Mouse (Mus musculus): ENCODE data around the gene A730015C16Rik. TPM values are rescaled to one million over a fixed set of nuclear protein-coding genes. Genes with fewer than 3 reads are reported as not detected.

A730015C16Rik gene
- polyA plus RNA-seq, 1 experiment from 2014 or later: 0.38 TPM

DNA sequence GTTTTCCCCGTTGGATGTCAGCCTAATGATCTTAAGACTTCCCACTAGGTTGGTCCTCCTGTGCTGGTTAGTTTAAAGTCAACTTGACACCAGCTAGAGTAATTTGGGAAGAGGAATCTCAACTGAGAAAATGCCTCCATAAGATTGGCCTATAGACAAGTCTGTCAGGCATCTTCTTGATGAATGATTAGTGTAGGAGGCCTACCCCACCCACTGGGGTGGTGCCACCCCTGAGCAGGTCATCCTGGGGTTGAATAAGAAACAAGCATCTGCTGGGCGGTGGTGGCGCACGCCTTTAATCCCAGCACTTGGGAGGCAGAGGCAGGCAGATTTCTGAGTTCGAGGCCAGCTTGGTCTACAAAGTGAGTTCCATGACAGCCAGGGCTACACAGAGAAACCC is 25.3 kb upstream of the A730015C16Rik start:
- no peak for ATAC-seq (ENCODE audit: low FRiP score, low TSS enrichment)
- no peak for TF ChIP-seq CTCF (IDR thresholded peaks at IDR 0.05; ENCODE audit: low read depth)
- no peak for TF ChIP-seq EP300 (optimal IDR thresholded peaks at IDR 0.05)
- Histone ChIP-seq H3K9me3 (ENCODE audit: control insufficient read depth, low read length) (no peaks in the 10 kb centered on the region), H3K4me2 (replicated peaks; ENCODE audit: low read depth) (no peak overlapping the region), H3K36me3 (ENCODE audit: control insufficient read depth, insufficient read depth, low read length) (no peaks in the 10 kb centered on the region), H3K4me3 (ENCODE audit: low read depth, low read length) (no peak overlapping the region), H3K27ac (replicated peaks) (no peak overlapping the region), H3K4me1 (replicated peaks; ENCODE audit: control insufficient read depth, insufficient read depth) (no peaks in the 10 kb centered on the region), H3K9ac (ENCODE audit: low read length) (no peak overlapping the region), H3K27me3 (ENCODE audit: control insufficient read depth, insufficient read depth, low read length) (no peaks in the 10 kb centered on the region)
- WGBS: 85% methylated on average over 5 of the region's 5 CpGs
- DNase-seq (ENCODE audit: low spot score): no peak

DNA sequence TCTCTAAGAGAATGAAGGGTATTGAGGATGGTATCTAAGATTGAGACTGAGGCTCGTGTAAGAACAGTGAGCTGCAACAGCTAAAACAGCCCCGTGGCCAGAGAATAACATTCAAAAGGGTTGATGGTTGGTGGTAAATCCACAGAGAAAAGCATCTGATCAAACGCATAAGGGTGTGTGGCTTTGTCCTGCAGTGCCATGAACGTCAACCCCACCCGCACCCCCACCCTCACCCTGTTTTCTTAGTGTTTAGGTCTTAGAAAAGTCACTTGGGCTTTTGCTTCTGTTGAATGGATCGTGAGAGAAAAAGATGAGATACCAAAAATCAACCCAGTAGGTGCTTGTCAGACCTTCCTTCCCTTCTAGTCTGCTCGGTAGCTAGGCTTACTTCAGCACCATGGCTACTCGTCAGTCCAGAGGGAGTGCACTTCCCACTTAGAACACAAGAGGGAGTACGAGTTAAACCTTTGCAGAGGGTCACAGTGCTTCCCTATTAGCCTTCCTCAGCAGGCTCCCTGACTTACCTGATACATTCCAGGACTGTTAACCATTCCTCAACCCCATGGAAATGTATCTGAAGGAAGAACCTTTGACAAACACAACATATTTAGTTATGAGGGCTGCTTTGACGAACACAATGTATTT is 21.4 kb upstream of the A730015C16Rik start:
- Histone ChIP-seq H3K9me3 (ENCODE audit: control insufficient read depth, low read length) (no peaks in the 10 kb centered on the region), H3K4me3 (ENCODE audit: low read depth, low read length) (no peak overlapping the region), H3K36me3 (ENCODE audit: control insufficient read depth, insufficient read depth, low read length) (no peaks in the 10 kb centered on the region), H3K9ac (ENCODE audit: low read length) (no peak overlapping the region), H3K27me3 (ENCODE audit: control insufficient read depth, insufficient read depth, low read length) (no peaks in the 10 kb centered on the region), H3K4me1 (replicated peaks; ENCODE audit: control insufficient read depth, insufficient read depth) (no peaks in the 10 kb centered on the region), H3K4me2 (replicated peaks; ENCODE audit: low read depth) (no peak overlapping the region), H3K27ac (replicated peaks) (no peak overlapping the region)
- TF ChIP-seq EP300 (optimal IDR thresholded peaks at IDR 0.05) (no peak), CTCF (IDR thresholded peaks at IDR 0.05; ENCODE audit: low read depth) (peak; percentile 98)
- ATAC-seq (ENCODE audit: low FRiP score, low TSS enrichment) (peak; percentile 88), DNase-seq (ENCODE audit: low spot score) (peak; percentile 84)
- WGBS: 32% methylated on average over 10 of the region's 10 CpGs

DNA sequence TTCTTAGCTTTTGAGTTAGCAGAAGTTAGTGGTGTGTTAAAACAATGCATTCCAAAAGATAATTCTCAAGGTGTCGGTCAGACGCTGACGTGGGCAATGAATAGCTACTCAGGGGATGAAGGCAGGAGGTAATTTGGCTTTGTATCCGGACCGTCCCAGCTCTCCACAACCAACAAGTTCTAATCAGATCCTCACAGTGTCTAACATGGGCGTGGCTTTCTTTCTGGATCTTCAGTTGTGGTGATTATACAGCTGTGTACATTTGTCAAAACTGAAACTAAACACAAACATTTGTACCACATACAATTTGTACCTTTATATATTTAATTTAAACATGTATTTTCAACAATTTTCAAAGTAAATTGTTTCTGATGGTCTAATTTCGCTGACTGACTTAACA is 18.4 kb upstream of the A730015C16Rik start:
- no peak for TF ChIP-seq EP300 (optimal IDR thresholded peaks at IDR 0.05)
- no peak for TF ChIP-seq CTCF (IDR thresholded peaks at IDR 0.05; ENCODE audit: low read depth)
- Histone ChIP-seq H3K4me2 (replicated peaks; ENCODE audit: low read depth) (no peak overlapping the region), H3K4me3 (ENCODE audit: low read depth, low read length) (no peak overlapping the region), H3K36me3 (ENCODE audit: control insufficient read depth, insufficient read depth, low read length) (peaks cover 4% of the 10 kb centered on the region; the same call in 1 of the 2 replicates), H3K27ac (replicated peaks) (no peak overlapping the region), H3K27me3 (ENCODE audit: control insufficient read depth, insufficient read depth, low read length) (no peaks in the 10 kb centered on the region), H3K9me3 (ENCODE audit: control insufficient read depth, low read length) (no peaks in the 10 kb centered on the region), H3K9ac (ENCODE audit: low read length) (no peak overlapping the region), H3K4me1 (replicated peaks; ENCODE audit: control insufficient read depth, insufficient read depth) (no peaks in the 10 kb centered on the region)
- DNase-seq (ENCODE audit: low spot score): no peak
- WGBS: 73% methylated on average over 7 of the region's 7 CpGs
- ATAC-seq (ENCODE audit: low FRiP score, low TSS enrichment): no peak

DNA sequence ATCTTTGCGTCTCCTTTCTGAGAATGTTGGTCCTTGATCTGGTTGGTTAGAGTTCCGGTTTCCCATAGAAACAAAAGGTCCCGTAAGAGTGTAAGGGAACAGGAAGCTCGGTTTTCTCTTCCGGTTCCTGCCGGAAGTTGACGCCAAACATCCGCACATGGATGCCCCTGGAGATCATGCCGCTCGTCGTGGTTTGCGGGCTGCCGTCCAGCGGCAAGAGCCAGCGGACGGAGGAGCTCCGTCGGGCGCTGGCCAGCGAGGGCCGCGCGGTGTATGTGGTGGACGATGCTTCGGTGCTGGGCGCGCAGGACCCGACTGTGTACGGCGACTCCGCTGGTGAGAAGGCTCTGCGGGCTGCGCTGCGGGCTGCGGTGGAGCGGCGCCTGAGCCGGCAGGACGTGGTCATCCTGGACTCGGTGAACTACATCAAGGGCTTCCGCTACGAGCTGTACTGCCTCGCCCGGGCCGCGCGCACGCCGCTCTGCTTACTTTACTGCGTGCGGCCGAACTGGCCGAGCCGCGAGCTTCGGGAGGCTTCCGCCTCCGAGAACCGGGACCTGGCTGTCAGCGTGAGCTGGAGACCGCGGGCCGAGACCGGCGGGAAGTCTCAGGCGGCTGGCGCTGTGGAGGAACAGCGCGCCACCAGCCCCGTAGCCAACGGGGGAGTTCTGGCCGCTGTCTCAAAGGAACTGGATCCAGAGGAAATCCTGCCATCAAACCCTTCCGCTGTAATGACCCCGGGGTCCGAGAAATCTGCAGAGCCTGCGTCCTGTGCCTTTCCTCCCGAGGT is 509 bp downstream of the A730015C16Rik start, which contains the start of gene Kti12:
Gene Kti12 (plus strand): TSS at position 71 of the 790 bp plus-strand sequence.
- DNase-seq (ENCODE audit: low spot score) (peak; percentile 81), ATAC-seq (ENCODE audit: low FRiP score, low TSS enrichment) (peak; percentile 91)
- Histone ChIP-seq H3K9ac (ENCODE audit: low read length) (peak within 1 kb of the TSS; percentile 80), H3K36me3 (ENCODE audit: control insufficient read depth, insufficient read depth, low read length) (no peaks in the 10 kb centered on the region), H3K4me1 (replicated peaks; ENCODE audit: control insufficient read depth, insufficient read depth) (peaks cover 6% of the 10 kb centered on the region; the same call in 1 of the 2 replicates), H3K4me2 (replicated peaks; ENCODE audit: low read depth) (peak within 1 kb of the TSS; percentile 95), H3K4me3 (ENCODE audit: low read depth, low read length) (peak within 1 kb of the TSS; percentile 82), H3K27me3 (ENCODE audit: control insufficient read depth, insufficient read depth, low read length) (no peaks in the 10 kb centered on the region), H3K27ac (replicated peaks) (peak within 1 kb of the TSS; percentile 94), H3K9me3 (ENCODE audit: control insufficient read depth, low read length) (no peaks in the 10 kb centered on the region)
- TF ChIP-seq EP300 (optimal IDR thresholded peaks at IDR 0.05): no peak
- no peak for TF ChIP-seq CTCF (IDR thresholded peaks at IDR 0.05; ENCODE audit: low read depth)
- WGBS: under 1% methylated on average over 77 of the region's 77 CpGs

DNA sequence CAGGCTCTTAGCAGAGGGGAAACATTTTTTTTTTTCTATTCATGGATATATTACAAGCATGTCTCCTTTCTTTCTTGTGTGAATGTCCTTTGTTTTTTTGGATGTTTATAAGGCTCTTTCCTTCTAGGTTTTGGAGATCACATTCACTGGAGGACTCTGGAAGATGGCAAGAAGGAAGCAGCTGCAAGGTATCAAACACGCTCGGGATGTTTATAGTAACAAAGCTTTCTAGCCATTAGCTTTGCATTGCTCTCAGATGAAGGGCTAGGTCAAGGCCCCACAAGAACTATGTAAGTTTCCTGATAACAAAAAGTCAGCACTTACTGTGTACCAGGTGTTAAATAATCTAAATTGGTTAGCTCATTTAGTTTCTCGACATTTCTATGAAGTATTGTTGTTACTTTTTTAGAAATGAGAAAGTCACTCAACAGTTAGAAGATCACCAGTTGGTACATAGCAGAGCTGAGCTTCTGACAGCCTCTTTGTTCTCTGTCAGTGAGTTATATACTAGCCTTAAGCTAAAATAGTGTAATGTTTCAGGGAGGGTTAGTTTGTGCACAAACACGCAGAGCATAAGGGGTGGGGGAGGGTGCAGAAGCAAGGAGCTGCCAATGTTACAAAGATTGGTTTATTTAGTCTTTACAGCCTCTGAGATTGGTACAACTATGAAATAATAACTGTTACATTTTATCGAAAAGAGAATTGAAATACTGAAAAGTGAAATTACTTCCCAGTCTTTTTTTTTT is 2.4 kb downstream of the A730015C16Rik start:
- no peak overlapping the region for H3K4me3 ChIP-seq (ENCODE audit: low read depth, low read length)
- no peak overlapping the region for H3K4me2 ChIP-seq (replicated peaks; ENCODE audit: low read depth)
- DNase-seq (ENCODE audit: low spot score) (no peak), ATAC-seq (ENCODE audit: low FRiP score, low TSS enrichment) (no peak)
- no peaks in the 10 kb centered on the region for H3K9me3 ChIP-seq (ENCODE audit: control insufficient read depth, low read length)
- H3K36me3 ChIP-seq (ENCODE audit: control insufficient read depth, insufficient read depth, low read length): no peaks in the 10 kb centered on the region
- peaks cover 6% of the 10 kb centered on the region; the same call in 1 of the 2 replicates for H3K4me1 ChIP-seq (replicated peaks; ENCODE audit: control insufficient read depth, insufficient read depth)
- no peak overlapping the region for H3K27ac ChIP-seq (replicated peaks)
- H3K9ac ChIP-seq (ENCODE audit: low read length): no peak overlapping the region
- H3K27me3 ChIP-seq (ENCODE audit: control insufficient read depth, insufficient read depth, low read length): no peaks in the 10 kb centered on the region
- no peak for TF ChIP-seq EP300 (optimal IDR thresholded peaks at IDR 0.05)
- 42% methylated on average over 5 of the region's 5 CpGs for WGBS

Data from stomach, postnatal 0 days (tissue).